Mouse (Mus musculus) C2C12 (cell line): ENCODE data around the gene Snu13.

Experiments used
- CTCF ChIP-seq: IDR thresholded peaks from one replicate; pipeline ENCODE4 v1.5.1; 2011; ENCODE audit not compliant: control insufficient read depth, insufficient read depth, insufficient read length
- MAX ChIP-seq: IDR thresholded peaks from one replicate; pipeline ENCODE4 v1.6.1; 2011; ENCODE audit warnings: mild to moderate bottlenecking, control low read depth

- TF ChIP-seq MAX: no peak
- TF ChIP-seq CTCF: no peak
Observed at GRCm38 (mm10) chr15:82032386-82032785, 15.0 kb downstream of the Snu13 start.
